Mouse (Mus musculus): ENCODE measurements around the gene Xirp1.
"Not testable (repeated sequence)": the region's sequence is repeated elsewhere in the genome, so short reads cannot be mapped to it uniquely, and the experiment has no call there.

The Xirp1 gene

DNA sequence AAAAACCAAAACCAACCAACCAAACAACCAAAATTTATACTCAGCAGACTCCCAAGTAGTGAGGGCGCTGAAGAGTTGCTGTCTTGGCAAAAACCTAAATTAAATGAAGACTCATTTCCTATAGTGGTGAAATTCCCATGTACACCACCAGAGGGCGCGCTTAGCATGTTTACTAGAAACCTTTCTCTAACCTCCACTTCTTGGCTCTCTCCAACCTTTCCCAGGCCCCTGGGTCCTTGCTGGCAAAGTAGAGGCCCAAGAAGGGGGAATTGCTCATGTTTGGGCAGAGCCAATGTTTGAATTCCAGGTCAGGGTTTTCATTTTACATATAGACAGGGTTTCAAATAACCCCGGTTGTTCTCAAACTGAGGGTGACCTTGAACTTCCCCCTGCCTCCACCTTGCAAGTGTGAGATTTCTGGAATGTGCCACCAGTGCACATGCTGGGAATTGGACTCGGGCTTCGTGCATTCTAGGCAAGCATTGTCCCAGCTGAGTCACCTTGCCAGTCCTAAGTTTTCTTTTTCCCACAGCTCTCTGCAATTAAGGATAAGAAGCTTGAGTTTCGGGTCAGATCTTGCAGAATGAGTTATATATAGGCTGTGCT, 3.0 kb downstream of the Xirp1 start:
- DNase-seq (ENCODE audit: low spot score in 2 of 2), result peak; percentile 88 to 89

DNA sequence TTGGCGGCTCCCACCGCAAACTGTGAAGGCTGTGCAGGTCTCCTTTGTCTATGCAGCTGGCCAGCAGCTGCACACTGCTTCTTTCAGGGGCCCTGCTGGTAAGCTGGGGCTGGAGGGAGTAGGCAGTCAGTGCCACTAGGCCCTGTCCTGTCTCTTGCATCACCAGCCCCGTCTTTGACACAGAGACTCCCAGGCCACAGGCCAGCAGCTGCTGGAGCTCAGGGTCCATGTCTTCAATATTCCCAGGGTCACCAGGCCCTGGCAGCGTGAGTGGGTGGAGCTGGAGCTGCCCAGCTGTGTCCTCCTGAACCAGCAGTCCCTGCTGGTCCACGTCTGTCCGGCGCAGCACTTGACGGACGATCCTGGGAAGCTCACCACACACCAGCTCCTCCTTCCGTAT, 6.4 kb downstream of the Xirp1 start:
- no peak for DNase-seq (ENCODE audit: low spot score in 2 of 2)

DNA sequence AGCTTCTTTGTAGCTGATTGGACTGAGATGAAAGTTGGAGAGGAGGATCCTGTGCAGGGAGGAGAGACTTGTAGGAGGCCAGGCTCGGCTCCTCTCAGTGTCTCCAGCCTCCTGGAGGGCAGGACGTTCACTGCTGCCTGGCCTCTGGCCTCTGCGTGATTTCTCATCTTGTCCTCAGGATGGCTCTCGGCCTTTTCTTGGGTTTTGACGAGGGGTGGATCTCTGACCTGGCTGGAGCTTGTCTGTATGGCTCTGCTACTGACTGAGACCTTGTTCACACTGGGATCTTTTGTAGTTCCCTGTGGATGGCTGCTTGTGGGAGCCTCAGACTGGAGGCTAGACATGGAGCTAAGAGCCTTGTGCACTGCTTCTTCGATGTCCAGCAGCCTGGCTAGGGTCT, 8.6 kb downstream of the Xirp1 start:
- no peak for DNase-seq (ENCODE audit: low spot score in 2 of 2)

DNA sequence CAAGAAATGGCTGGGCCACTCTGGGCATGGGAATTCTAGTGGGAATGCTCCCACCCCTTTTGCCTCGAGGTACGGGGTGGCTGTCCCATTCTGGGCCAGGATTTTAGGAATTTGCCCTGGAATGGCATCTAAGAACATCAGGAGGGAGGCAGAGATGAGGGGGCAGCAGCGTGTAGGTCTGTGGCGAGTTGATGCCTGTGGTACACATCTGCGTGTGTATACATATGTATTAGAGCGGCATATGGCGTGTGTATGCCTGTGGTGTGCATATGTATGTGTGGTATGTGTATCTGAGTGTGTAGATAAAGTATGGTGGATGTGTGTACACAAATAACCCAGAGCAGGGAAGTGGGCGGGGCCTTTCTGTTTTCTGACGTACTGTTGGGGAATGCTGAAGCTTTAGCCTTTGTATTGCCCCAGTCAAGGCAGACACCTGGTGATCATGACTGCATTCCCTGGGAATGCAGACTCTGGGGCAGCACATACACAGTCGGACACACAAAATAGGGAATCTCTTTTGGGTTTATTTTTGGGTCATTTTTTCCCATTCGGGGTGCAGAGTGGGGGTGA, 10.1 kb downstream of the Xirp1 start:
- DNase-seq (ENCODE audit: low spot score in 2 of 2), result no peak

DNA sequence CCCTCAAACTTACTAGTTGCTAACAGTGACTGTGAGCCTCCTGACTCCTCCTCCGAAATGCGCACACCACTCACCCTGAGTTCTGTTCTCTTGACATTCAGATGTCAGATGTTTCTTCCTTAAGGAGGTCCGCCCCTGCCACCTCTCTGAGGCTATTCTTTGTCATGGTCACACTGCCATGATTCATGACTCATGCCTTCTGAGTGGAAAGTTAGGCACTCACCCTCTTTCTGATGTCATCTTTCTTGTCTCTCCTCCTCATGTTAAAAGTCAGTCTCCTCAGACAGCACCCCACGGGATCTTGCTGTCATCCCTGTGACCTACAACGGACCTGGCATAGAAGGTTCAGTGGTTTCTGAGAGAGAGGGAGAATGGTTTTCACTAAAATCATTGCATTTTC, 10.6 kb downstream of the Xirp1 start:
- DNase-seq (ENCODE audit: low spot score in 2 of 2), result no peak

DNA sequence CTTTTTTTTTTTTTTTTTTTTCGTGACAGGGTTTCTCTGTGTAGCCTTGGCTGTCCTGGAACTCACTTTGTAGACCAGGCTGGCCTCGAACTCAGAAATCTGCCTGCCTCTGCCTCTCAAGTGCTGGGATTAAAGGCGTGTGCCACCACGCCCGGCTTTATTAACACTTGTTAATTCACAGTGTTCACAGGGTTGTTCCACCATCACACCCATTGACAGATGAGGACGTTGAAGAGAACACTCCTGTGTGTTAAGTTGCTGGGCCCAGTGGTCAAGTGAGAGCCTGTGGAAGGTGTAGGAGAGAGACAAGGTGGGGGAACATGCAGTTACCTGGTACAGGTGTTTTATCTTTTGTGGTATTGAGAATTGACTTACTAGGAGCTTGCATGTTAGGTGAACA, 11.2 kb downstream of the Xirp1 start:
- not testable (repeated sequence) for DNase-seq (ENCODE audit: low spot score in 2 of 2)

DNA sequence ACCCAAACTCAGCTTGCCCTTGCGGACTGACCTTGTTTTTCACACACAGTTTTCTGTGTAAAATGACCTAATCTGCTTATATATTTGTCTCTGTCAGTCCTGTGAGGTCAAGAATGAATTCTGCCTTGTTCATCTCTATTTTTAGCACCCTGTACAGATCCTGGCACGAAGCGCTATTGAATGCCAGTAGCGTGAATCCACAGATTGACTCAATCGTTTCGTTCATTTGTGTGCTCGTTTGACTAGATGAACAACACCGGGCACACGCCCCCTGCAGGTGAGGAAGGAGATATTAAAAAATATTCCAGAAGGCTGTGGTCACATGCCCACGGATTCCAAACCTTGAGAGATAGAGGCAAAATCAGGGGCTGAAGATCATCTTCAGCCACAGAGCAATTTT, 11.9 kb downstream of the Xirp1 start:
- DNase-seq (ENCODE audit: low spot score in 2 of 2), result peak; percentile 74

DNA sequence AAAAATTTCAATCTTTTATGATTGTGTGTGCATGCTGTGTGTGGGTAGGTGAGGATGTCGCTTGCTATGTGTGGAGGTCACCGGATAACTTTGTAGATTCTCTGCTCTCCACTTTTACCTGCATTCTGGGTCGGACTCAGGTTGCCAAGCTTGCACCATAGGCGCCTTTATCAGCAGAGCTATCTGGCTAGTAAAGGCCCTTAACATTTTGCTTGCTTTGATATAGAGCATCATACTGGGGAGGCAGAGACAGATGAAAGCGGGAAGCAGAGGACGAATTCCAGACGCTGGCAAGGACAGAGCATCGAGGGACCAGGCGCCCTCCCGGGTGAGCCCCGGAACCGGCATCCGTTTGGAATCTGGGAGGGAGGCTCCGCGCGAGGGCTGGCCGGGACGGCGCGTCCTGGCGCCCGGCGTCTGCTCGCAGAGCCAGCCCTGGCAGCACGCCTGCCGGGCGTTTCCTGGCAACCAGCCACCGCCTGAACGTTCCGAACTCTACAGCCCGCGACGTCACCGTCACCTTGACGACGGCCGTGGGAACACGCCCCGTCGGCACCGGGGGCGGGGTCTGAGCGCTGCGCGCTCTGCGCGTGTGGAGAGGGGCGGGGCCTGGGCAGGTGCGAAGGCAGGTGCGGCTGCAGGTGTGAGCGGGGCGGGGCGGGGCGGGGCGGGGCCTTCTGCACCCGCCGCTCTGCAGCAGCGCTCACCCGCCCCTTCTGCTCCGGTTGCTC, 12.5 kb downstream of the Xirp1 start:
- DNase-seq (ENCODE audit: low spot score in 2 of 2), result peak; percentile 97 to 99

DNA sequence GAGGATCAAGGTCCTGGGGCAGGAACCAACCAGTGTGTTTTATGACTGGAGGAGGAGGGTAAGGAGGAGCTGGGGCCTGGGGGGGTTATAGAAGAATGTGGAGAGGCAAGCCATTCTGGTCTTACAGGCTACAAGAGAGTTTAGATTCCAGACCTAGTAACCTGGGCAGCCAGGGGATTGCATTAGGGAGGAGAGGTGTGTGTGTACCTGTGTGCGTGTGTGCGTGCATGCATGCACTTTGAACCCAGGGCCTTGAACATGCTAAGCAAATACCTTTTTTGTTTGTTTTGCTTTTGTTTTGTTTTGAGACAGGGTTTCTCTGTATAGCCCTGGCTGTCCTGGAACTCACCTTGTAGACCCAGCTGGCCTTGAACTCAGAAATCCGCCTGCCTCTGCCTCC, 13.5 kb downstream of the Xirp1 start:
- no peak for DNase-seq (ENCODE audit: low spot score in 2 of 2)

DNA sequence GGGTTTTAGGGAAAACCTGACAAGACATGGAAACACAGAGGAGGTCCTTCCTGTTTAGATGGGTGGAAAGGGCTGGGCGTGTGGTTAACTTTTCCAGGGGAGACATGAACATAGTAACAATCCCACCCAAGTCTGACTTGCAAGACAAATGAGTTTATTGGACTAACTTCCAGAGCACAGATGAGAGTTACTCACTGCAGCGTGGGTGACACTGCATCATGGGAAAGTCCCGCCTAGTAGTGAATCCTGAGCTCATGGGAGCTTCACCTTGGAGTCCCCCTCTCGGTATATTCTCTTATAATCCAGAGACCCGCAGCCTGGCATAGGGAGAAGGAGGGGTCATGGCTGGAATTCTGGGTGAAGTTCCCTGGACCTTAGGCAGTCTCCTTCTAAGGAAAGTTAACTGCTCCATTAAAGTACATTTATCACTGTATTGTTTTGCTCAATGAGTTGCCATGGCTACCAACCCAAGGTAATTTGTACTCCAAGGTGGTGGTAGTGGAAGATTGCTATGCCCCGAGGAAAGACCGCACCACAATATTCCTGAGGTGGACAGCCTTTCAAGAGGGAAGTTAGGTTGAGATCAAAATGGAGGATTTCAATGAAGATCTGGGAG, 14.1 kb downstream of the Xirp1 start:
- DNase-seq (ENCODE audit: low spot score in 2 of 2), result no peak

DNA sequence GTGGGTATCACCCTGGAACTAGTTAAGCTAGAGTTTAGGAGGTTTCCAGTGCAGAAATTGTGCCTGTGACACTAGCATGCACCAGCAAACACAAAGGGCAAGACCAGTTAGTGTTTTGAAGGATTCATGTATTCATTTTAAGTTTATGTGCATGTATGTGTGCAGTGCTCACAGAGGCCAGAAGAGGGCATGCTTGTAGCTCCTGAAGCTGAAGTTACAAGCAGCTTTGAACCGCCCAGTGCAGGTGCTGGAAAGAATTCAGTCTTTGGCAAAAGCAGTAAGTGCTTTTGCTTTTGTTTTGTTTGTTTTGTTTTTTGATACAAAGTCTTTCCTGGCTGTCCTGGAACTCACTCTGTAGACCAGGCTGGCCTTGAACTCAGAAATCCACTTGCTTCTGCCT, 15.6 kb downstream of the Xirp1 start:
- no peak for DNase-seq (ENCODE audit: low spot score in 2 of 2)

DNA sequence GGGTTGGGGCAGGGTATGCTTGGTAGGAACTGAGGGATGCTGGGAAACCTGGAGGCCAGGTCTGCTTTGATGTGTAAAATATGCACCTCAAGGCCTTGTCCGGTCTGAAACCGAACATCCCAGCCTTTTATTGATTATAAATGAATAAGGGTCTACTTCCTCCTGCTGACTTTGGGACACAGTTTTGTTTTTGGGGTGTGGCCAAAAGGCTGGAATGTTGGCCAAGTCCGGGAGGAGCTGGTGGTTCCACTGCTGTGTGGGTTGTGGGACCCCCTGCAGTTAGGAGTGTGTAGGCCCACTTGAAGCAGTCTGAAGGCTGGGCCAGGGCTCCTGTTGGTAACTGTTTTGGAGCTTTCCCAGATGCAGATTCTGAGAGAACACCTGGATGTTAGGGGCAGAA, 17.5 kb downstream of the Xirp1 start:
- no peak for DNase-seq (ENCODE audit: low spot score in 2 of 2)

DNA sequence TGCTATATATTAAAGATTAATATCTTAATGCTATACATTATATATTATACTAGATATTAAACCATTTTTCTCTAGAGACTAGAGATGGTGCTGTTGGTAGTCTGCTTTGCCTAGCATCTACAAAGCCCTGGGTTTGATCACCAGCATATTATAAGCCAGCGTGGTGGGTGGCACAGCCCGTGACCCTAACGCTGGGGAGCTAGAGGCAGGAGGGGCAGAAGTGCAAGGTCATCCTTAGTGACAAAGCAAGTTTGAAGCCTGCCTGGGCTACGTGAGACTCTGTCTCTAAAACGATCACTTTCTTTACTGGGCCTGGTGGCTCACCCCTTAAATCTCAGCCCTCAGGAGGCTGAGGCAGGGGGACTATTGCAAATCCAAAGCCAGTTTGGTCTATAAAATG, 20.5 kb downstream of the Xirp1 start:
- no peak for DNase-seq (ENCODE audit: low spot score in 2 of 2)

DNA sequence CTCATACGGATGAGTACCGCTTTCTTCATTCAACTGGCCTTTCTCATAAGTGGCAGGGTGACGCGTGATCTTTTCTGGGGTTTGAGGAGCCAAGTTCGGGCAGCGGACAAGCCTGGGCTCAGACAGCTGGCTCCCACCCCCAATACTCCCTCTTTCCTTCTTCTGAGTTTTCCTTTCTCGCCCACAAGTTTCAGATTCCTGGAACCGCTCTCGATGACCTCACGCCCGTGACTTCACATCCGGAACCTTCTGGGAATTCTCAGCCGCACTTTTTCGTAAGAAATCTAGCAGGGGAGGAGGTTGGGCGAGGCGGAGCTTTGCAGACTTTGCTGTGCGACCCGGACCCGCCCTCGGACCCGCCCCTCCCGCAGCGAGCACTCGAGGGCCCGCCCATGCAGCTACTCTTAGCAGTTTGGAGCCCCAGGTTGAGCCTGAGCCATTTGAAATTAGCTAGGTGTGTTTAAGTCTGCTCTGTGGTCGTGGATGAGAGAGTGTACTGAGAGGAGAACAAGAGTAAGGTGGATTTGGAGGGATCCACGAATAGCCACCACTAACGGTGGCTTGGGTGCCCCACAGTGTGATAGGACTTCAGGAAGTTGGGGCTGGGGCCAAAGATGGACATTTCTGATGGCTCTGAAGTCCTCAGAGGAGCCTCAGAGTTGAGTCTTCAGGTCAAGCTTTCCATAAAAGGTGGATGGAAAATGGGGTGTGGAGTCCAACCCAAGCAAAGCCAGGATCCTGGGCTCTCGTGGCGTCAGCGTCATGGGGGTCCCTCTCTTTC, 21.3 kb downstream of the Xirp1 start:
- DNase-seq (ENCODE audit: low spot score in 2 of 2), result peak; percentile 80 to 85

DNA sequence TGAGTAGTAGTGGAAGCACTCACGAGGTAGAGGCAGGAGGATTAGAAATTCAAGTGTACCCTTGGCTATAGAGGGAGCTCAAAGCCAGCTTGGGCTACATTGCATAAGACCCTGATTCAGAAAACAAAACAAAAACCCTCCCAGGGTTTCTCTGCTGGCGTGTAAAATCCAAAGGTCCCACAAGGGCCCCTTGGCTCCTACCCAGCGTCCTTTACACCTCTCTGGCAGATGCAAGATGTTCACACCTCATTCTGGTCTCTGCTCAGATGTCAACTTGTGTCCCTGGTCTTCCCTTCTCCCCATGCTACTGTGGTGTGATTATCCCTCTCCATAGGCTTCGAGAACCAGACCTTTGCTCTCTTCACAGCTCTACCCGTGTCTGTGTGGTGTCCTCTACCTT, 22.6 kb downstream of the Xirp1 start:
- DNase-seq (ENCODE audit: low spot score in 2 of 2), result no peak

DNA sequence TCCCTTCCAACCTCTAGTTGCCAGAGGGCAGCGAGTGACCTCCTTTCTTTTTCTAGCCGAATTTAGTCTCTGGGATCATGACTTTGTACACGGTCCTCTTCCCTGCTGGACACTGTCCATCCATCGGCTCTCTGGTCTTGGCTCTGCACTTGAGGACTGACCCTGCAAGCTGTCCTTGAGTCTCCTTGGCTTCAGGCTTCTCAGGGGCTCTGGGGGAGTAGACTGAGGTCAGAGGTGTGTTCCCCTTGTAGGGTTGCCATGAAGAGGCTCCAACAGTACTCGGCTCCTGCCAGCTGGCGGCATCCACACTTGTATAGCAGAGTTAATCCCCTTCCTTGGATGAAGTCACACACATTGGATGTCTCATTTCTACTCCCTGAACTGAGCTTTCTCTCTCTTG, 23.8 kb downstream of the Xirp1 start:
- DNase-seq (ENCODE audit: low spot score in 2 of 2), result no peak

DNA sequence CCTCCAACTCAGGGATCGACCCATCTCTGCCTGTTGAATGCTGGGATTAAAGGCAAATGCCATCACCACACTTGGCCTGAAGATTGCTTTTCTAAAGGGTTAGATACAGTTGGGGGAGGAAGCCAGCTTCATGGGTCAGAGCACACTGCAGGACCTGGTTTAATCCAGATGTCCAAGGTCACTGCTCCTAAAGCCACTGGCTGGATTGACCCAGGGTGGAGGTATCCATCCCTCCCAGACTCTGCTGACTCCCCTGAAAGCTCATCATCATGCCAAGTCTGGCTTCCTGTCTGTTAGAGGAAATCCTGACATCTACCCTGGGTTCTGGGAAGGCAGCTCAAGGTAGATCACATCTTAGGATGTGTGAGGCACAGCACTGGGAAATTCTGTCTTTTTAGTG, 24.6 kb downstream of the Xirp1 start:
- no peak for DNase-seq (ENCODE audit: low spot score in 2 of 2)

DNA sequence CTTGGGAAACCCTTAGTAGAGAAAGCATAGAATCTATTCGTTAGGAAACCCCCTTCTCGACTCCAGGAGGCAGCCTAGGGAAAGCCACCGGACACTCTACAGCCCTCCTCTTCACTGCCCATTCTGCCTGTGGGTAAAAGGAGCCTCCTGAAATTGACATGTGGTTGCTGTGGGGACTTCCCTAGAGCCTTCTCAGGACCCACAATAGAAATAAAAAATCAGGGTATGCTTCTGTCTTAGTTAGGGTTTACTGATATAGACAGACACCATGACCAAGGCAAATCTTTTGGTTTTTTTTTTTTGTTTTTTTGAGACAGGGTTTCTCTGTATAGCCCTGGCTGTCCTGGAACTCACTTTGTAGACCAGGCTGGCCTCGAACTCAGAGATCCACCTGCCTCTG, 27.3 kb downstream of the Xirp1 start:
- no peak for DNase-seq (ENCODE audit: low spot score in 2 of 2)

DNA sequence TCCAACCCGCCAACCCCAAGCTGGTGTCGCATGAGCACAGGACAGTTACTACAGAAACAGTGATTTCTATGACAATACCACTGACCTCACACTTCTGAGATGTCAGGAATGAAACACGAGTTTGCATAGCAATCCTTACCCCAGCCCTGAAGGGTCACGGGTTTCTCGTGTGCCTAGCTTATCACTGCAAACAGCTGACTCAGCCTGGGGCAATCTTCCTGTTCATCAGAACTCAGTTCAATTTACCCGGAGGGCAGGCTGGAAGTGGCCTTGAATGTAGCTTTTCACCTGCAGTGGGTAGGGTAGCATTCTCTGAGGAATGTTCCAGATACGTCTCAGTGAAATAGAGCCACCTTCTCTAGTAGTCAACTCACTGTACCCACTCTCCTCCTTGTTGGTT, 29.2 kb downstream of the Xirp1 start:
- no peak for DNase-seq (ENCODE audit: low spot score in 2 of 2)

DNA sequence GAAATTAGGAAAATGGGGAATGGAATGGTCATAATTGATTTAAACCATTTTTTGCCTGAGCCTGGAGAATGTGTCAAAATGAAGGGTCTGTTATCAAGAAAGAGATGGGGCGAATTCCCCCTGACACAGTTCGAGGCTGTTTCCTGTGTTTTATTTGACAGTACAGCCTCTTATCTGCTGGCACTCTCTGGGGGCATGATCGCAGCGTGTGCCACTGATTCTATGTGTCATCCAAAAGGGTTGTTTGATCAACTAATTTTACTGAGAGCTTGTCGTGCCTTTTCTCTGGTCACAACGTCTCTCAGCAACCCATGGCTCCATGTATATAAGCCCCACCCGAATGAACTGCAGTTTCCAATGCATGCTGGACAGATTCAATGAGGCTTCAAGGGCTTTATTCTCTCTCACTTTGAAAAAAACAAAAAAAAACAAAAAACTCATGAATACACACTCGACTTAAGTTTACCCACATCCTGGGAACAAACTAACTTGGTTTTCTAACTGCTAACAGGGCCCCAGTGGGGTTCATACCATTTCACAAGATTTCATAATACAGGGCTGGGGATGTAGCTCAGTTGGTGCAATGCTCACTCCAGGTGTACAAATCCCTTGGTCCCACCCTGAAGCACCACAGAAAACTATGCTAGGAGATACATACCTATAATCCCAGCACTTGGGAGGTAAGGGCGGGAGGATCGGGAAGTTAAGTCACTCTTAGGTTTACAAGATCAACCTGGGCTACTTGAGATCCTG, 30.1 kb downstream of the Xirp1 start:
- no peak for DNase-seq (ENCODE audit: low spot score in 2 of 2)

DNA sequence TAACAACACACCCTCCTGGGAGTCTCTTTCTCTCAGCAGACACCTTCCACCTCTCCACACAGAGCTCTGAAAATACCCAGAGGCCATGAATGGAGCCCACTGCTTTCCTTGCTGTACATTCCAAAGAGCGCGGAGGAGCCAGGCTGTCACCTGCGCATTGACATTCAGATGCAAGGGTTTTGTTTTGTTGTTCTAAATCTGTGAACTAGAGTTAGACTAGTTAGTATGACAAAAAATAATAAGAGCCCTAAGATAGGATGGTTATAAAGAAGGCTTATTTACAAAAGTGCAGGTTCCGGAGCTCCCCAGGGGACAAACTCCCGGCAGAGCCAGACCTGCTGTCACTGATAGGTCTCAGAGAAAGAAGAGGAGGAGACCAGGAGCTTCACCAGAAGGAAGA, 32.1 kb downstream of the Xirp1 start:
- no peak for DNase-seq (ENCODE audit: low spot score in 2 of 2)

DNA sequence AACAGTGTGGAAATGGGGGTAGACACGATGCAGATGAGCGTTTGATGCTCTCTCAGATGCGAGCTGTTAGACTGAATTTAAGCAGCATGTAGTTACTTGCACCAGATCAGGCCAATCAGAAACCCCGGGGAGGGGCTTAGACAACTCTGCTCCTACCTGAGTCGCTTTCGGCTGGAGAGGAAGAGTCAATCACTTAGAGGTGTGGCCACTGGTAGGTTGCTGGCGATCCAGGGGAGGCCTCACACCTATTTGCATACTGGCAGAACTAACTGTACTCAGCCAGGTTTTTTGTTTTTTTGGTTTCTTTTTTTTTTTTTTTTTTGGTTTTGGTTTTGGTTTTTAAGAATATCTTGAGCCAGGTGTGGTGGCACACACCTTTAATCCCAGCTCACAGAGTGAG, 35.1 kb downstream of the Xirp1 start:
- DNase-seq (ENCODE audit: low spot score in 2 of 2), result no peak
